Mouse (Mus musculus) midbrain, embryonic 14.5 days (tissue): ENCODE results near the gene Tmtc3. TPM values are rescaled to one million over a fixed set of nuclear protein-coding genes. Genes with fewer than 3 reads are reported as not detected.
"Not testable (repeated sequence)": the region's sequence is repeated elsewhere in the genome, so short reads cannot be mapped to it uniquely, and the experiment has no call there.

ENCODE experiments used
- ATAC-seq: fragments of 200-750 bp; cut with Nextera tagmentation; 2 replicates; pipeline ENCODE4 v1.8.0; 2017; ENCODE audit warnings: moderate number of reproducible peaks, moderate library complexity; ENCODE audit not compliant: low FRiP score, low TSS enrichment
- DNase-seq: peaks from one replicate; pipeline ENCODE4 v3.0.0-alpha.2; 2015
- H3K27ac ChIP-seq: fragments of 300-500 bp; sonication (generic); replicated peaks from 2 replicates; pipeline ENCODE4 v1.5.1; 2014; ENCODE audit warnings: mild to moderate bottlenecking, low read depth, low read length, moderate library complexity
- H3K27me3 ChIP-seq: fragments of 300-500 bp; sonication (generic); 2 replicates; pipeline ENCODE4 v1.6.1; 2014; ENCODE audit warnings: low read length, control low read depth, mixed read lengths; ENCODE audit not compliant: control insufficient read depth, insufficient read depth
- H3K36me3 ChIP-seq: fragments of 300-500 bp; sonication (generic); 2 replicates; pipeline ENCODE4 v1.6.1; 2014; ENCODE audit warnings: low read length, control low read depth; ENCODE audit not compliant: control insufficient read depth, insufficient read depth
- H3K4me1 ChIP-seq: fragments of 300-500 bp; sonication (generic); 2 replicates; pipeline ENCODE4 v1.6.1; 2014; ENCODE audit warnings: mild to moderate bottlenecking, antibody characterized with exemption, low read length, control low read depth; ENCODE audit not compliant: control insufficient read depth, insufficient read depth
- H3K4me2 ChIP-seq: fragments of 300-500 bp; sonication (generic); 2 replicates; pipeline ENCODE4 v1.6.1; 2014; ENCODE audit warnings: mild to moderate bottlenecking, low read length, moderate library complexity
- H3K4me3 ChIP-seq: fragments of 300-500 bp; sonication (generic); replicated peaks from 2 replicates; pipeline ENCODE4 v1.5.1; 2014; ENCODE audit warnings: low read depth, low read length
- H3K9ac ChIP-seq: fragments of 300-500 bp; sonication (generic); replicated peaks from 2 replicates; pipeline ENCODE4 v1.6.1; 2014; ENCODE audit warnings: mild to moderate bottlenecking, low read length, moderate library complexity
- H3K9me3 ChIP-seq: fragments of 300-500 bp; sonication (generic); 2 replicates; pipeline ENCODE4 v1.6.1; 2016; ENCODE audit warnings: low read length, control low read depth, mixed read lengths; ENCODE audit not compliant: control insufficient read depth
- WGBS: fragments of 180-500 bp; shearing (Covaris S2); extraction: QIAGEN DNeasy Blood & Tissue Kit; methylation state at CpG from one replicate; pipeline ENCODE4 v1.1.7; 2014; 5-methylcytosine and 5-hydroxymethylcytosine counted together
- polyA plus RNA-seq: library from polyadenylated mRNA; unstranded; fragments of >200 nt; fragmentation: Nextera tagmentation; extraction: Ambion mirVana; gene quantifications from 2 replicates; pipeline ENCODE4 v1.2.1, GENCODE M21; 2014

Gene Tmtc3
- polyA plus RNA-seq, 1 experiment from 2014 or later: 11.7 TPM

DNA sequence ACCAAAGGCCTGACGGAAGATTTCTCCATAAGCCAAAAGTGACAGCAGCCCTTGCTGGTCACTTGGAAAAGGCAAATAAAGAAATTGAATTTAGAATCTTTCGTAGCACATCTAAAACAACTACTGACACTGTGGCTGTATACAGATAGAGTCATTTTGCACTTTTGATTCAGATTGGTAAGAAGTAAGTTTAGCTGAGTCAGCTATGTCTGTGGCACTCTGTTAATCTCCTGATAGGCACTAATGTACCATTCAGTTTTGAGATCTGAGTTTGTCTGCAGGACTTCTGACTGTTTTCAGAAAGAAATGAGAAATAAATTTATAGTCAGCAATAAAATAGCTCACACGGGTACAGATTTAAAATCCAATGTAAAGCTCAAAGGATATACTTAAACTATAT, 7.6 kb downstream of the Tmtc3 start:
- no peak overlapping the region for H3K4me2 ChIP-seq
- no peak for ATAC-seq
- WGBS: 89% methylated on average over 3 of the region's 3 CpGs
- H3K4me1 ChIP-seq: no peaks in the 10 kb centered on the region
- H3K9me3 ChIP-seq: no peaks in the 10 kb centered on the region
- H3K9ac ChIP-seq: no peak overlapping the region
- H3K36me3 ChIP-seq: peaks cover 18% of the 10 kb centered on the region
- no peak overlapping the region for H3K4me3 ChIP-seq
- no peak for DNase-seq
- H3K27ac ChIP-seq: no peak overlapping the region
- no peaks in the 10 kb centered on the region for H3K27me3 ChIP-seq

DNA sequence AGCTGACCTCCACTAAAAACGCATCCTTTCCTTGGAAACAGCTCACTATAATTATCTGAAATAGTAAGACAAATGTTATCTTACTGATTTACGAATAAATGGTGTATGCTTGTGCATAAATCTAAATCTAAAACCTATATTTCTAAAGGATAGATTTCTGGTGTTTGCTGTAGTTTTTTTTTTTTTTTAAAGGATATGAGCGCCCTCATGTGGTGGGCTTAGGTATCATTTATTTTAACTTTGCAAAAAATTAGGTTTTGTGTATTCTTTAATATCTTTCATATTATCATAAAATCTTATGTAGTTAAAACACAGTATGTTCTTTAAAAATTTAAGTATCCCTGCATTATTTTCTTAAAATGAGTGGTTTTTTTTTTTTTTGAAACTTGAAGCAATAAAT, 12.1 kb downstream of the Tmtc3 start:
- Histone ChIP-seq H3K36me3 (peaks cover 36% of the 10 kb centered on the region), H3K4me2 (no peak overlapping the region), H3K27me3 (no peaks in the 10 kb centered on the region), H3K4me3 (no peak overlapping the region), H3K27ac (no peak overlapping the region), H3K4me1 (no peaks in the 10 kb centered on the region), H3K9me3 (no peaks in the 10 kb centered on the region), H3K9ac (no peak overlapping the region)
- ATAC-seq (no peak), DNase-seq (peak; percentile 47)
- WGBS: 58% methylated on average over 3 of the region's 3 CpGs

DNA sequence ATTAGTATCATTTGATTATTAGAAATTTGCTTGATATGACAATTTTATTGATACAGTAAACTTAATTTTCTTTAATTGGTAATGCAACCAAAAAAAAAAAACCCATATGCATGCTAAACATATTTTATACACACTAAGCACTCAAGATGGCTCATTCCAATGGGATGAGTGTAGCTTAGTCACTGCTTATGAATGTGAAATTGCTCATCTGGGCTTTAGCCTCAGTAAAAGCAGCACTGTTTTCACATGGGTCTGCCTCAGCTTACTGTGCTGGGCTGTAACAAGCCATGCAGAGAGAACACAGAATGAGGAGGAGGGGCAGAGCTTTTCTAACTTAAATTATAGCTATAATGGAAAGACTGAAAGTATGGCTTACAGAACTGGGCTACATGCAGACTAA, 26.6 kb downstream of the Tmtc3 start:
- H3K36me3 ChIP-seq: peaks cover 30% of the 10 kb centered on the region
- no peak overlapping the region for H3K4me3 ChIP-seq
- ATAC-seq: no peak
- no peak overlapping the region for H3K4me2 ChIP-seq
- H3K27ac ChIP-seq: no peak overlapping the region
- DNase-seq: no peak
- no peaks in the 10 kb centered on the region for H3K27me3 ChIP-seq
- no peak overlapping the region for H3K9ac ChIP-seq
- H3K4me1 ChIP-seq: no peaks in the 10 kb centered on the region
- no peaks in the 10 kb centered on the region for H3K9me3 ChIP-seq

DNA sequence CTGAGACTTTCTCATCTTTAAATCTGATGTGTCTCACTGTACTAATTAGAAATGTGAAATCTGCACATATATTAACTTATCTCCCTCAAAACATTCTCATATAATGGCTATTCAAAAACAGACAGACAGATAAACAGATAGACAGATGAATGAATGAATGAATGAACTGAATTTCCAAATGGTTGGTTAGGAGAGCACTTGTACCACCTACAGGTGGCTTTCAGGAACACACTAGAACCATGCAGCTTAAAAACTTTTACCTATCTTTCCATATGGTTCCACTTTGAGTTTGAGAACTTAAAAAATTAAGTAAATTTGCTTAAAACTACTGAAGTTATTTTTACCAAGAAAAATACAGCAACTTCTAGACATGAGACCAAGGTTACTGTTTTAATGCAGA, 37.8 kb downstream of the Tmtc3 start:
- Histone ChIP-seq H3K9me3 (no peaks in the 10 kb centered on the region), H3K9ac (no peak overlapping the region), H3K4me3 (no peak overlapping the region), H3K27ac (no peak overlapping the region), H3K27me3 (no peaks in the 10 kb centered on the region), H3K4me2 (no peak overlapping the region), H3K4me1 (no peaks in the 10 kb centered on the region), H3K36me3 (peaks cover 21% of the 10 kb centered on the region)
- no peak for DNase-seq
- no peak for ATAC-seq

DNA sequence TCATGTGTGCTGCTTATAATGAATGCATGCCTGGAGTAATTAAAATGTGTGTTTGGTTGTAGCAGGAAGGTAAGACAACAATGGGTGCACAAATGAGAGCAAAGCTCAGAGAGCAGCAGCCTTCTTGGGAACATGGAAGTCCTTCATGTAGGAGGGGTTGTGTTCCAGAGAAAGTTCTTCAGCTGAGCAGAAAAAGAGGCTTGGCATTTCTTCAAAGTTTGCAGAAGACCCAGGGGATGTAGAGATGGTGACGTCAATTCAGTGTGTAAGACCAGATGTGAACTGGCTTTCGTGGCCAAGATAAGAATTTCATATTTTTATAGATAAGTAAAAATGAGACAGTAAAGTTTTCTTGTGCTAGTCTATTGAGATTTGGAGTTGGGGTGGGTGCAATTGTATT, 59.6 kb downstream of the Tmtc3 start:
- ATAC-seq (no peak), DNase-seq (no peak)
- no peak overlapping the region for H3K4me2 ChIP-seq
- H3K9me3 ChIP-seq: no peaks in the 10 kb centered on the region
- H3K9ac ChIP-seq: no peak overlapping the region
- H3K27ac ChIP-seq: no peak overlapping the region
- H3K36me3 ChIP-seq: no peaks in the 10 kb centered on the region
- 94% methylated on average over 2 of the region's 2 CpGs for WGBS
- no peaks in the 10 kb centered on the region for H3K4me1 ChIP-seq
- H3K27me3 ChIP-seq: no peaks in the 10 kb centered on the region
- no peak overlapping the region for H3K4me3 ChIP-seq

DNA sequence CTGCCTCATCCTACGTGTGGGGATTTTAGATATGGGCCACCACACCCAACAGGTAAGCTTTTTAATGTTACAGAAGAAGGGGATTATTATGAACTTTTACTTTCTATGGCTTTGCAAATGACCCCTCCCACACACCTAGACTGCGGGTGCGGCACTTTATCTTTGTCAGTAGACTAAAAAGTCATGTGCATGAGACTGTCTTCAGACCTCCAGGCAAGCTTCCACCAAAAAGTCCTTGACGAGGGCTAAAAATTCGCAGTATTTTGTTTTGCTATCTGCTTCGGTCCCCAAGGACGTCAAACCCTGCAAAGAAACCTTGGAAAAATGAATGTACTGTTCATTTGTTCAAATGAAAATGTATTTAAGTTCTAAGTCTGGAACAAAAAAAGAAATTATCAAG, 71.6 kb downstream of the Tmtc3 start:
- Histone ChIP-seq H3K4me2 (no peak overlapping the region), H3K4me1 (no peaks in the 10 kb centered on the region), H3K27ac (no peak overlapping the region), H3K4me3 (no peak overlapping the region), H3K9ac (no peak overlapping the region), H3K9me3 (no peaks in the 10 kb centered on the region), H3K36me3 (no peaks in the 10 kb centered on the region), H3K27me3 (no peaks in the 10 kb centered on the region)
- WGBS: 91% methylated on average over 7 of the region's 7 CpGs
- ATAC-seq (no peak), DNase-seq (no peak)

DNA sequence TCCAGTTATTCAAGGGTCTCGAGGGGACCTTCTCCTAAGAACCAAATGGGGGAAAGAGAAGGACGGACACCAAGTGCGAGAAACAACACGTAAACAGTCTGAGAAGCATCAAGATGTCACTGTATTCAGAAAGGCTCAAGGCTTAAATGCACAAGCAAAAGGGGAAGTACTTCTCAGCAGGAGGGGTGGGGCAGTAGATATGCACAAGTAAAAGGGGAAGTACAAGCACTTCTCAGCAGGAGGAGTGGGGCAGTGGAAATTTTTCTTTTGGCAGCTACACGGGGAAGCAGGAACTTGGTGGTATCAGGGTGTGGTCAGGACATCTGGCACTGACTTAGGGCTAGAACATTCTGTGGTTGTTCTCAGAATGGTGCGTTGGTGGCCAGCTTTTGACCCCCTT, 84.8 kb downstream of the Tmtc3 start:
- ATAC-seq, H3K27ac ChIP-seq, H3K9ac ChIP-seq: not testable (repeated sequence)

More for the DNA sequence above, 84.8 kb downstream of the Tmtc3 start:
- H3K4me2 ChIP-seq, H3K36me3 ChIP-seq, DNase-seq, H3K27me3 ChIP-seq, H3K9me3 ChIP-seq, H3K4me3 ChIP-seq, H3K4me1 ChIP-seq: not testable (repeated sequence)
- WGBS: 87% methylated on average over 6 of the region's 6 CpGs

Other genes with a start within 250 kb of the Tmtc3 start
- not detected in 2 replicates for gene Gm4301, start 151.7 kb downstream of the Tmtc3 start, polyA plus RNA-seq
- gene Gm4302, start 146.5 kb downstream of the Tmtc3 start, polyA plus RNA-seq: not detected in 2 replicates
- not detected in 2 replicates for gene Gm4303, start 141.4 kb downstream of the Tmtc3 start, polyA plus RNA-seq
- gene Gm4305, start 136.3 kb downstream of the Tmtc3 start, polyA plus RNA-seq: not detected in 2 replicates
- not detected in 2 replicates for gene Gm4307, start 126.0 kb downstream of the Tmtc3 start, polyA plus RNA-seq
- gene Gm4312, start 104.8 kb downstream of the Tmtc3 start, polyA plus RNA-seq: not detected in 2 replicates
- gene Cep290, start 208 bp upstream of the Tmtc3 start, polyA plus RNA-seq: 7.4 TPM in 2 replicates
- 15.6 and 22.1 TPM in 2 replicates for gene 4930430F08Rik, start 103.1 kb upstream of the Tmtc3 start, polyA plus RNA-seq
- 0.27 and 0.34 TPM in 2 replicates for gene 1700017N19Rik, start 103.1 kb upstream of the Tmtc3 start, polyA plus RNA-seq